Mouse (Mus musculus) myocyte (in vitro differentiated cells): ENCODE measurements at regions not wholly inside any gene's neighbourhood (a gene's known extent, or its start where the extent isn't known, plus 50 kb on each side); places are given as distances from the start of the nearest gene placed in this dataset.

ENCODE experiments used
- H3K27me3 ChIP-seq: one replicate; pipeline ENCODE4 v1.6.1; 2011; ENCODE audit not compliant: control insufficient read depth, insufficient read depth, insufficient read length
- H3K36me3 ChIP-seq: one replicate; pipeline ENCODE4 v1.6.1; 2011; ENCODE audit not compliant: control insufficient read depth, insufficient read depth
- H3K4me2 ChIP-seq: one replicate; pipeline ENCODE4 v1.6.1; 2011; ENCODE audit warnings: low read depth, control low read depth
- H3K4me3 ChIP-seq: one replicate; pipeline ENCODE4 v1.5.1; 2011; ENCODE audit warnings: mild to moderate bottlenecking, control low read depth, moderate library complexity
- H3K79me2 ChIP-seq: one replicate; pipeline ENCODE4 v1.6.1; 2011; ENCODE audit not compliant: control insufficient read depth, insufficient read depth
- H3ac ChIP-seq: one replicate; pipeline ENCODE4 v1.6.1; 2011; ENCODE audit not compliant: control insufficient read depth, insufficient read length
- CEBPB ChIP-seq: IDR thresholded peaks from 2 replicates; pipeline ENCODE4 v1.6.1; 2011; ENCODE audit warnings: mild to moderate bottlenecking, moderate library complexity; ENCODE audit not compliant: poor library complexity, insufficient read depth, severe bottlenecking
- E2F4 ChIP-seq: IDR thresholded peaks from one replicate; pipeline ENCODE4 v1.6.1; 2011; ENCODE audit warnings: mild to moderate bottlenecking, control low read depth, moderate library complexity; ENCODE audit not compliant: insufficient read depth
- MAX ChIP-seq: IDR thresholded peaks from one replicate; pipeline ENCODE4 v1.6.1; 2011; ENCODE audit warnings: low read depth, mild to moderate bottlenecking, control low read depth
- MYOD1 ChIP-seq, 3 experiments: IDR thresholded peaks; one replicate each; pipeline ENCODE4 v1.6.1; 2011; ENCODE audit warnings: control low read depth in 2 of 3, low read depth in 2 of 3, mild to moderate bottlenecking in 2 of 3, moderate library complexity in 1 of 3; ENCODE audit not compliant: insufficient read length in 2 of 3, control insufficient read depth in 1 of 3
- MYOG ChIP-seq, 3 experiments: IDR thresholded peaks; one replicate each; pipeline ENCODE4 v1.6.1; 2011; ENCODE audit warnings: control low read depth in 2 of 3, low read depth in 2 of 3, mild to moderate bottlenecking in 2 of 3; ENCODE audit not compliant: insufficient read length in 2 of 3, control insufficient read depth in 1 of 3, insufficient read depth in 1 of 3
- POLR2A ChIP-seq: IDR thresholded peaks from one replicate; pipeline ENCODE4 v1.6.1; 2011; ENCODE audit warnings: low read depth, mild to moderate bottlenecking, control low read depth, moderate library complexity; ENCODE audit not compliant: insufficient read length
- POLR2AphosphoS2 ChIP-seq: IDR thresholded peaks from one replicate; pipeline ENCODE4 v1.6.1; 2011; ENCODE audit warnings: low read depth, control low read depth; ENCODE audit not compliant: insufficient read length
- REST ChIP-seq: IDR thresholded peaks from one replicate; pipeline ENCODE4 v1.6.1; 2011; ENCODE audit warnings: mild to moderate bottlenecking, control low read depth, moderate library complexity; ENCODE audit not compliant: insufficient read depth, insufficient read length
- SRF ChIP-seq: IDR thresholded peaks from one replicate; pipeline ENCODE4 v1.6.1; 2011; ENCODE audit warnings: low read depth; ENCODE audit not compliant: control insufficient read depth, insufficient read length
- TCF12 ChIP-seq: IDR thresholded peaks from one replicate; pipeline ENCODE4 v1.6.1; 2011; ENCODE audit warnings: mild to moderate bottlenecking, control low read depth; ENCODE audit not compliant: poor library complexity, insufficient read depth, severe bottlenecking
- TCF3 ChIP-seq: IDR thresholded peaks from one replicate; pipeline ENCODE4 v1.6.1; 2011; ENCODE audit warnings: low read depth, control low read depth; ENCODE audit not compliant: insufficient read length
- USF1 ChIP-seq: IDR thresholded peaks from one replicate; pipeline ENCODE4 v1.6.1; 2011; ENCODE audit warnings: low read depth, mild to moderate bottlenecking, control low read depth, moderate library complexity

GRCm38 (mm10) chr5:51938845-51939244, 251.5 kb downstream of the Dhx15 start:
- TF ChIP-seq POLR2A (no peak), MAX (no peak), REST (no peak), CEBPB (no peak), SRF (no peak), E2F4 (no peak), POLR2AphosphoS2 (no peak)
- Histone ChIP-seq H3K4me3 (no peak overlapping the region), H3K36me3 (no peaks in the 10 kb centered on the region)

GRCm38 (mm10) chr5:51937320-51937719, 253.0 kb downstream of the Dhx15 start:
- no peak overlapping the region for H3K4me2 ChIP-seq
- H3K27me3 ChIP-seq: no peaks in the 10 kb centered on the region
- H3K79me2 ChIP-seq: no peaks in the 10 kb centered on the region
- no peak for TF ChIP-seq REST
- TF ChIP-seq POLR2AphosphoS2: no peak
- no peak for TF ChIP-seq CEBPB
- no peaks in the 10 kb centered on the region for H3K36me3 ChIP-seq
- no peak overlapping the region for H3ac ChIP-seq
- no peak overlapping the region for H3K4me3 ChIP-seq

More at GRCm38 (mm10) chr5:51938845-51939244, 251.5 kb downstream of the Dhx15 start:
- no peak overlapping the region for H3ac ChIP-seq
- no peaks in the 10 kb centered on the region for H3K79me2 ChIP-seq
- no peaks in the 10 kb centered on the region for H3K27me3 ChIP-seq
- H3K4me2 ChIP-seq: no peak overlapping the region

GRCm38 (mm10) chr5:51935391-51936354, 254.6 kb downstream of the Dhx15 start:
- Histone ChIP-seq H3K4me2 (no peak overlapping the region), H3K79me2 (no peaks in the 10 kb centered on the region), H3K4me3 (no peak overlapping the region), H3K36me3 (no peaks in the 10 kb centered on the region), H3K27me3 (no peaks in the 10 kb centered on the region), H3ac (no peak overlapping the region)
- TF ChIP-seq USF1 (no peak), MYOD1 (IDR thresholded peaks at IDR 0.05; ENCODE audit: control insufficient read depth in 1 of 3, insufficient read length in 2 of 3, low read depth in 2 of 3) (no peak), TCF3 (no peak), POLR2AphosphoS2 (no peak), E2F4 (no peak), MYOG (IDR thresholded peaks at IDR 0.05; ENCODE audit: control insufficient read depth in 1 of 3, insufficient read depth in 1 of 3, insufficient read length in 2 of 3, low read depth in 2 of 3) (no peak), MAX (no peak), TCF12 (no peak), SRF (no peak), REST (no peak), POLR2A (no peak), CEBPB (no peak)

DNA sequence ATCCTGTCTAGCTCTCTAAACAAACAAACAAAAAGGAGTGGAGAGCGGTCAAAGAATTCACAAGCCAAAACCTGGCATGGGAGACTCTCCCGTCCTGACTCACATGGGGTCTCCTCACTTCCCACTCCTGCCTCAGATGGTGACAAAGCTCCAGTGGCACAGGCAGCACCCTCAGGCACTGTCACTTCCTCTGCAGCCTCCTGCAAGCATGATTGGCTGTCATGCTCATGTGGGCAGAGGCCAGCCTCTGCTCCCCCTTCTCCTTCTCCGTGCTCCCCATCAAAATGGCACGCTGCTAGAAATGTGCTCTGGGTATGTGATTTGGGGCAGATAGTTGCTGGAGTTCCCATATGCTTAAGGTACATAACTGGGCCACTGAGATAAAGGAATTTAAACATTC, 255.4 kb downstream of the Dhx15 start:
- TF ChIP-seq SRF (no peak), POLR2A (no peak), TCF12 (no peak), USF1 (no peak), MYOD1 (IDR thresholded peaks at IDR 0.05; ENCODE audit: control insufficient read depth in 1 of 3, insufficient read length in 2 of 3, low read depth in 2 of 3) (no peak), E2F4 (no peak), MYOG (IDR thresholded peaks at IDR 0.05; ENCODE audit: control insufficient read depth in 1 of 3, insufficient read depth in 1 of 3, insufficient read length in 2 of 3, low read depth in 2 of 3) (no peak), REST (no peak)
- H3K79me2 ChIP-seq: no peaks in the 10 kb centered on the region
- H3K4me2 ChIP-seq: no peak overlapping the region
- no peak overlapping the region for H3ac ChIP-seq
- H3K4me3 ChIP-seq: no peak overlapping the region
- H3K36me3 ChIP-seq: no peaks in the 10 kb centered on the region
- H3K27me3 ChIP-seq: no peaks in the 10 kb centered on the region

DNA sequence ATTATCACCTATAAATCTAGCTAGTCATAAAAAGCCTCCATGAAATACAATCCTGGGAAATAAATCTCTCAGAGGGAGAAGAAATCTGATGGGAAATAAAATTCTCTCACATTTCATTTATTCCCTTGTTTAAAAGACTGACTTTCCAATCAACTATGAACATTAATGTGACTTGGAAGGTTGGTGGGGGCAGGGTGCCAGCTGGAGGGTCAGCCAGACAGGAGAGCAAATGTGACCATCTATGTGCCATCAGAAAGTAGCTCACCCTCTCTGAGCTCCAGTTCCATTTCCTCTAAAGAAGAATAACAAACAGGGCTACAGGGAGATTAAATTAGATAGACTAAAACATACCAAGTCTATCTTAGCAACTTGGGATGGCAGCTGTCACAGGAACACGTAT, 257.0 kb downstream of the Dhx15 start:
- no peaks in the 10 kb centered on the region for H3K36me3 ChIP-seq
- H3K4me3 ChIP-seq: no peak overlapping the region
- H3ac ChIP-seq: no peak overlapping the region
- H3K79me2 ChIP-seq: no peaks in the 10 kb centered on the region
- H3K4me2 ChIP-seq: no peak overlapping the region
- H3K27me3 ChIP-seq: no peaks in the 10 kb centered on the region
- TF ChIP-seq TCF12: no peak
- no peak for TF ChIP-seq MAX
- no peak for TF ChIP-seq MYOD1 (IDR thresholded peaks at IDR 0.05; ENCODE audit: control insufficient read depth in 1 of 3, insufficient read length in 2 of 3, low read depth in 2 of 3)
- TF ChIP-seq POLR2A: no peak
- TF ChIP-seq POLR2AphosphoS2: no peak
- TF ChIP-seq E2F4: no peak
- no peak for TF ChIP-seq TCF3
- TF ChIP-seq MYOG (IDR thresholded peaks at IDR 0.05; ENCODE audit: control insufficient read depth in 1 of 3, insufficient read depth in 1 of 3, insufficient read length in 2 of 3, low read depth in 2 of 3): no peak
- TF ChIP-seq CEBPB: no peak
- TF ChIP-seq REST: no peak
- TF ChIP-seq USF1: no peak
- TF ChIP-seq SRF: no peak
